Mouse (Mus musculus) spleen, adult 2 months (tissue): ENCODE results near the gene Ap5b1. TPM values are rescaled to one million over a fixed set of nuclear protein-coding genes. Genes with fewer than 3 reads are reported as not detected.

ENCODE experiments used
- DNase-seq, 2 experiments: peaks; one replicate each; pipeline versions ENCODE4 v3.0.0 to v3.0.0-alpha.2; 2012 to 2021; ENCODE audit warnings: low spot score in 2 of 2, low read depth in 1 of 2
- H3K27ac ChIP-seq: fragments of 200-500 bp; 2 replicates; pipeline ENCODE4 v1.5.1; 2012; ENCODE audit warnings: low read length, inconsistent platforms; ENCODE audit not compliant: insufficient read depth
- H3K27me3 ChIP-seq: fragments of 200-500 bp; 2 replicates; pipeline ENCODE4 v1.6.1; 2012; ENCODE audit warnings: mild to moderate bottlenecking, moderate library complexity, low read length, inconsistent platforms; ENCODE audit not compliant: control insufficient read depth, insufficient read depth
- H3K36me3 ChIP-seq: fragments of 200-500 bp; 2 replicates; pipeline ENCODE4 v1.6.1; 2012; ENCODE audit warnings: mild to moderate bottlenecking, low read length, inconsistent platforms; ENCODE audit not compliant: control insufficient read depth, insufficient read depth
- H3K4me1 ChIP-seq: fragments of 200-500 bp; 2 replicates; pipeline ENCODE4 v1.6.1; 2011; ENCODE audit warnings: inconsistent platforms; ENCODE audit not compliant: control insufficient read depth, insufficient read depth, insufficient read length
- H3K4me3 ChIP-seq: fragments of 200-500 bp; 2 replicates; pipeline ENCODE4 v1.5.1; 2011; ENCODE audit warnings: mild to moderate bottlenecking, inconsistent platforms; ENCODE audit not compliant: insufficient read depth, insufficient read length; ENCODE audit errors: extremely low read depth
- CTCF ChIP-seq: fragments of 200-500 bp; IDR thresholded peaks from 2 replicates; pipeline ENCODE4 v1.5.1; 2011; ENCODE audit warnings: mild to moderate bottlenecking, inconsistent platforms; ENCODE audit not compliant: insufficient read depth, insufficient read length, insufficient replicate concordance; ENCODE audit errors: extremely low read depth
- POLR2A ChIP-seq: fragments of 200-500 bp; IDR thresholded peaks from 2 replicates; pipeline ENCODE4 v1.6.1; 2011; ENCODE audit warnings: low read depth, low read length, inconsistent platforms
- WGBS: fragments of 180-500 bp; shearing (Covaris S2); methylation state at CpG from one replicate; pipeline ENCODE4 v1.1.7; 2018; 5-methylcytosine and 5-hydroxymethylcytosine counted together
- polyA plus RNA-seq: library from polyadenylated mRNA; depleted of rRNA; stranded (reverse); fragments of >200 nt; gene quantifications from 2 replicates; pipeline ENCODE4 v1.2.3, GENCODE M21; 2012

The Ap5b1 gene
- polyA plus RNA-seq, 1 experiment: 18.6 TPM

GRCm38 (mm10) chr19:5538786-5539185, 29.0 kb upstream of the Ap5b1 start:
- Histone ChIP-seq H3K27ac (no peak overlapping the region), H3K27me3 (no peaks in the 10 kb centered on the region), H3K36me3 (no peaks in the 10 kb centered on the region), H3K4me1 (no peaks in the 10 kb centered on the region), H3K4me3 (no peak overlapping the region)
- DNase-seq: no peak
- no peak for TF ChIP-seq POLR2A
- TF ChIP-seq CTCF: no peak
- WGBS: 93% methylated on average over 8 of the region's 8 CpGs

GRCm38 (mm10) chr19:5543362-5543761, 24.5 kb upstream of the Ap5b1 start:
- no peak overlapping the region for H3K27ac ChIP-seq

GRCm38 (mm10) chr19:5544031-5544430, 23.8 kb upstream of the Ap5b1 start:
- Histone ChIP-seq H3K27me3 (no peaks in the 10 kb centered on the region), H3K36me3 (no peaks in the 10 kb centered on the region), H3K27ac (no peak overlapping the region), H3K4me1 (no peaks in the 10 kb centered on the region), H3K4me3 (no peak overlapping the region)
- 91% methylated on average over 11 of the region's 11 CpGs for WGBS
- DNase-seq: no peak
- TF ChIP-seq POLR2A (no peak), CTCF (no peak)

More at GRCm38 (mm10) chr19:5543362-5543761, 24.5 kb upstream of the Ap5b1 start:
- no peaks in the 10 kb centered on the region for H3K27me3 ChIP-seq
- no peaks in the 10 kb centered on the region for H3K36me3 ChIP-seq
- no peaks in the 10 kb centered on the region for H3K4me1 ChIP-seq
- no peak overlapping the region for H3K4me3 ChIP-seq
- TF ChIP-seq CTCF: no peak
- TF ChIP-seq POLR2A: no peak
- 75% methylated on average over 9 of the region's 9 CpGs for WGBS
- DNase-seq: no peak

GRCm38 (mm10) chr19:5547471-5548056, 20.3 kb upstream of the Ap5b1 start:
- DNase-seq: no peak
- no peaks in the 10 kb centered on the region for H3K4me1 ChIP-seq
- no peak for TF ChIP-seq POLR2A
- no peak for TF ChIP-seq CTCF

DNA sequence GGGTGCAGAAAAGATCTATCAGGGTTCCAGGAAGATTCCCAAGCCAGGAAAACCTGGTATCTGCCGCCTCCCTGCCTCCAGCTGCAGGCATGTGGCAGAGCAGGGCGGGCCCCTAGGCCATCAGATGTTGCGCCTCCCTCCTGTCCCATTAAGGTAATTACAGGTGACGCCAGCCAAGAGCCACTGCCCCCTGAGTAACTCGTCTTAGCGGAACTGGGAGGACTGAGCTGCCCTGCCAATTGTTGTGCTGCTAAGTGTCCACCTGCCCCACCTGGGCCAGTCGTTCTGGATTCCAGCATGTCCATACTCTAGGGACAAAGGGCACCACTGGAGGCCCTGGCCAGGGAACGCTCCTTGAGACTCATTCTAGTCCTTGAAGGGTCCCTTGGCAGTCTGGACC, 14.0 kb upstream of the Ap5b1 start:
- no peak for DNase-seq
- no peaks in the 10 kb centered on the region for H3K36me3 ChIP-seq
- H3K27ac ChIP-seq: no peak overlapping the region
- 0 out of 2 replicates have a peak, but pooled peaks cover 2% of the 10 kb centered on the region for H3K27me3 ChIP-seq
- no peaks in the 10 kb centered on the region for H3K4me1 ChIP-seq
- 90% methylated on average over 8 of the region's 8 CpGs for WGBS
- no peak for TF ChIP-seq CTCF
- no peak for TF ChIP-seq POLR2A
- H3K4me3 ChIP-seq: no peak overlapping the region

More at GRCm38 (mm10) chr19:5547471-5548056, 20.3 kb upstream of the Ap5b1 start:
- no peak overlapping the region for H3K4me3 ChIP-seq
- no peak overlapping the region for H3K27ac ChIP-seq
- WGBS: 71% methylated on average over 4 of the region's 4 CpGs
- no peaks in the 10 kb centered on the region for H3K36me3 ChIP-seq
- no peaks in the 10 kb centered on the region for H3K27me3 ChIP-seq

DNA sequence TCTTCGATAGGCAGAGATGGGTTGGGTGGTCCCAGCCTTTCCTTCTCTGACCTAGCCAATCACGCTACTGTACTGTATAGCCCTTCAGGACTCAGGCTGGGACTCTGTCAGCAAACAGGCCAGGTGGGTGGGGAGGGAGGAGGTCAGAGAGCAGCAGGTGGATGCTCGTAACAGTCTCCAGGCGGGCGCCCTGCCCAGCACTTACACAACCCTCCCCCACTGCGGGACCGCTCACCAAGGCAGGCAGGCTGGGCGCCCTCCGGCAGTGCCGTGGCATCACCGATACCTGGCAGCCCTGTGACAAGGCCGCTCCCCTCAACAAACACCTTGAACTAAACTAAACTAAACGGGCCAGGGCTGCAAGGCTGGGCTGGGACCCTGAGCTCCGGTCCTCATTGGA, 13.6 kb upstream of the Ap5b1 start:
- DNase-seq: no peak
- 94% methylated on average over 14 of the region's 14 CpGs for WGBS
- peaks cover 6% of the 10 kb centered on the region; the same call in 1 of the 2 replicates for H3K27me3 ChIP-seq

DNA sequence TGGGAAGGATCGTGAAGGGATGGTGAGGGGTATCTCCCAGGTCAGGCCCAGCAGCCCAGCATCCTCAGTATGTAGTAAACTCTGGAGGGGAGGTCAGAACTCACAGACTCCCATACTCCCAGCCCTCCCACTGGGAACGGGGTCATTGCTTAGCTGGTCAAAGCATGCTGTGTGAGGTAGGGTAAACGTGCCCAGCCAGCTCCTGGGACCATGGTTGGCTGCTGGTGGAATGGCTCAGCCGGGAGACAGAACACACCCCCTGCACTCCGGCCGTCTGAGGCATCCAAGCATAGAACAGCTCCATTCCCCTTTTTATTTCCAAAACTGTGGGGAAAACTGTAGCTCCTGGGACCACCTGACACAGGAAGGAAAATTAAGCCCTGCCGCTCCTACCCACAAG, 9.7 kb upstream of the Ap5b1 start:
- H3K4me3 ChIP-seq: no peak overlapping the region
- H3K27ac ChIP-seq: no peak overlapping the region
- peaks cover 28% of the 10 kb centered on the region for H3K27me3 ChIP-seq
- H3K36me3 ChIP-seq: no peaks in the 10 kb centered on the region
- no peak for TF ChIP-seq CTCF
- TF ChIP-seq POLR2A: no peak
- no peak for DNase-seq
- WGBS: 73% methylated on average over 7 of the region's 7 CpGs
- peaks cover 9% of the 10 kb centered on the region for H3K4me1 ChIP-seq

More for the DNA sequence above, 13.6 kb upstream of the Ap5b1 start:
- Histone ChIP-seq H3K27ac (no peak overlapping the region), H3K4me3 (no peak overlapping the region), H3K36me3 (no peaks in the 10 kb centered on the region), H3K4me1 (no peaks in the 10 kb centered on the region)
- TF ChIP-seq POLR2A: no peak
- no peak for TF ChIP-seq CTCF
